Mouse (Mus musculus): ENCODE results near the gene Wdr49.

DNA sequence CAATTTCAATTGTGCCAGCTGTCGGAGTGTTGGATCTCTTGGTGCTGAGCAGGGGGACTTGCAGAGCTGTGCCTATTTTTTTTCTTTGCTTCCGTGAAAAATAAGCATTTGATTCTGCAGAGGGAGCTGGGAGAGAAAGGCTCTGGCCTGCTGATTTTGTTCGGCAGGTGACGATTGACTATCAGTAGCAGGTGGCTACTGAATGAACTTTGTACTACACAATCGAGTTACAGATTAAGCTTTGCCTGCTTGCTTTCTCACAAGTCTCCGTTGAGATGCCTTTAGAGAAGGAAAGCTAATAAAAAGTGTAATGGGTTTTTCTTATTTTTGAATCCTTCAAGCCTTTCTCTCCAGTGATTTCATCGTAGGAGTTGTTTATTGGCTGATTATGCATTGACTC lies 6.8 kb downstream of the Wdr49 start:
- no peak for TF ChIP-seq CTCF (IDR thresholded peaks at IDR 0.05; ENCODE audit: extremely low read depth, insufficient read length, insufficient replicate concordance, low read depth, low read length)
- TF ChIP-seq POLR2A (IDR thresholded peaks at IDR 0.05; ENCODE audit: low read depth, low read length): no peak
